Mouse (Mus musculus) hindbrain, embryonic 11.5 days (tissue): ENCODE measurements around the gene Btn2a2. TPM values are rescaled to one million over a fixed set of nuclear protein-coding genes. Genes with fewer than 3 reads are reported as not detected.

Source experiments
- ATAC-seq: fragments of 200-750 bp; cut with Nextera tagmentation; 2 replicates; pipeline ENCODE4 v1.8.0; 2017; ENCODE audit warnings: mild to moderate bottlenecking, moderate TSS enrichment, moderate library complexity; ENCODE audit not compliant: low FRiP score
- DNase-seq: peaks from one replicate; pipeline ENCODE4 v3.0.0-alpha.2; 2015; ENCODE audit warnings: low spot score
- H3K27ac ChIP-seq: fragments of 300-500 bp; sonication (generic); 2 replicates; pipeline ENCODE4 v1.5.1; 2014; ENCODE audit warnings: mild to moderate bottlenecking, low read depth, low read length
- H3K27me3 ChIP-seq: fragments of 300-500 bp; sonication (generic); 2 replicates; pipeline ENCODE4 v1.6.1; 2014; ENCODE audit warnings: mild to moderate bottlenecking, low read length, moderate library complexity, mixed read lengths; ENCODE audit not compliant: control insufficient read depth, insufficient read depth
- H3K36me3 ChIP-seq: fragments of 300-500 bp; sonication (generic); 2 replicates; pipeline ENCODE4 v1.6.1; 2014; ENCODE audit warnings: mild to moderate bottlenecking, low read length, moderate library complexity, mixed read lengths; ENCODE audit not compliant: control insufficient read depth, insufficient read depth
- H3K4me1 ChIP-seq: fragments of 300-500 bp; sonication (generic); replicated peaks from 2 replicates; pipeline ENCODE4 v1.6.1; 2014; ENCODE audit warnings: low read length, mixed read lengths; ENCODE audit not compliant: control insufficient read depth, insufficient read depth
- H3K4me2 ChIP-seq: fragments of 300-500 bp; sonication (generic); replicated peaks from 2 replicates; pipeline ENCODE4 v1.6.1; 2014; ENCODE audit warnings: mild to moderate bottlenecking, low read depth, low read length
- H3K4me3 ChIP-seq: fragments of 300-500 bp; sonication (generic); 2 replicates; pipeline ENCODE4 v1.5.1; 2014; ENCODE audit warnings: low read depth, low read length
- H3K9ac ChIP-seq: fragments of 300-500 bp; sonication (generic); 2 replicates; pipeline ENCODE4 v1.6.1; 2014; ENCODE audit warnings: low read depth, low read length
- H3K9me3 ChIP-seq: fragments of 300-500 bp; sonication (generic); 2 replicates; pipeline ENCODE4 v1.6.1; 2016; ENCODE audit warnings: low read length; ENCODE audit not compliant: control insufficient read depth
- WGBS: fragments of 180-500 bp; shearing (Covaris S2); extraction: QIAGEN DNeasy Blood & Tissue Kit; methylation state at CpG from one replicate; pipeline ENCODE4 v1.1.7; 2014; 5-methylcytosine and 5-hydroxymethylcytosine counted together
- polyA plus RNA-seq: library from polyadenylated mRNA; unstranded; fragments of >200 nt; fragmentation: Nextera tagmentation; extraction: Ambion mirVana; gene quantifications from 2 replicates; pipeline ENCODE4 v1.2.1, GENCODE M21; 2014

Gene Btn2a2
- polyA plus RNA-seq, 1 experiment from 2014 or later = 0.15 TPM

- no peak overlapping the region for H3K4me3 ChIP-seq
Observed at GRCm38 (mm10) chr13:23524654-23525053, 36.0 kb upstream of the Btn2a2 start.

GRCm38 (mm10) chr13:23523976-23524375, 35.3 kb upstream of the Btn2a2 start:
- Histone ChIP-seq H3K27ac (no peak overlapping the region), H3K4me2 (no peak overlapping the region), H3K27me3 (no peaks in the 10 kb centered on the region), H3K4me1 (no peaks in the 10 kb centered on the region; the same call in 1 of the 2 replicates), H3K9ac (no peak overlapping the region), H3K4me3 (no peak overlapping the region), H3K9me3 (no peaks in the 10 kb centered on the region), H3K36me3 (no peaks in the 10 kb centered on the region)
- no peak for DNase-seq
- WGBS = 52% methylated on average over 5 of the region's 5 CpGs
- ATAC-seq = no peak

More at GRCm38 (mm10) chr13:23524654-23525053, 36.0 kb upstream of the Btn2a2 start:
- 0 out of 2 replicates have a peak, but pooled peaks have one; percentile 11 for ATAC-seq
- Histone ChIP-seq H3K4me2 (no peak overlapping the region), H3K27me3 (no peaks in the 10 kb centered on the region), H3K4me1 (no peaks in the 10 kb centered on the region; the same call in 1 of the 2 replicates), H3K9ac (no peak overlapping the region), H3K9me3 (no peaks in the 10 kb centered on the region), H3K27ac (no peak overlapping the region), H3K36me3 (no peaks in the 10 kb centered on the region)
- WGBS = 10% methylated on average over 5 of the region's 5 CpGs
- peak; percentile 86 for DNase-seq

GRCm38 (mm10) chr13:23521703-23522102, 33.0 kb upstream of the Btn2a2 start:
- no peaks in the 10 kb centered on the region for H3K4me1 ChIP-seq

GRCm38 (mm10) chr13:23519416-23519815, 30.8 kb upstream of the Btn2a2 start:
- Histone ChIP-seq H3K9me3 (no peaks in the 10 kb centered on the region), H3K9ac (no peak overlapping the region), H3K4me3 (peak overlapping the region; percentile 27), H3K36me3 (no peaks in the 10 kb centered on the region), H3K4me1 (no peaks in the 10 kb centered on the region), H3K27me3 (no peaks in the 10 kb centered on the region), H3K4me2 (peak overlapping the region; percentile 38), H3K27ac (no peak overlapping the region)
- ATAC-seq (peak; percentile 58), DNase-seq (peak; percentile 90)
- WGBS = under 1% methylated on average over 10 of the region's 10 CpGs

More at GRCm38 (mm10) chr13:23521703-23522102, 33.0 kb upstream of the Btn2a2 start:
- ATAC-seq = no peak
- no peaks in the 10 kb centered on the region for H3K27me3 ChIP-seq
- H3K27ac ChIP-seq = no peak overlapping the region
- H3K9ac ChIP-seq = no peak overlapping the region
- no peak overlapping the region; the same call in 1 of the 2 replicates for H3K4me3 ChIP-seq
- WGBS = under 1% methylated on average over 14 of the region's 14 CpGs
- no peaks in the 10 kb centered on the region for H3K9me3 ChIP-seq
- H3K4me2 ChIP-seq = no peak overlapping the region
- H3K36me3 ChIP-seq = no peaks in the 10 kb centered on the region
- DNase-seq = peak; percentile 79

- peak overlapping the region; percentile 27 for H3K4me3 ChIP-seq
- DNase-seq (peak; percentile 88), ATAC-seq (peak; percentile 63; the same call in 1 of the 2 replicates)
- peak overlapping the region; percentile 38 for H3K4me2 ChIP-seq
- no peak overlapping the region for H3K27ac ChIP-seq
- H3K4me1 ChIP-seq = no peaks in the 10 kb centered on the region
- H3K9ac ChIP-seq = no peak overlapping the region
- H3K9me3 ChIP-seq = no peaks in the 10 kb centered on the region
- H3K36me3 ChIP-seq = no peaks in the 10 kb centered on the region
- no peaks in the 10 kb centered on the region for H3K27me3 ChIP-seq
- WGBS = 0% methylated on average over 6 of the region's 6 CpGs
Observed at GRCm38 (mm10) chr13:23518885-23519284, 30.2 kb upstream of the Btn2a2 start.

DNA sequence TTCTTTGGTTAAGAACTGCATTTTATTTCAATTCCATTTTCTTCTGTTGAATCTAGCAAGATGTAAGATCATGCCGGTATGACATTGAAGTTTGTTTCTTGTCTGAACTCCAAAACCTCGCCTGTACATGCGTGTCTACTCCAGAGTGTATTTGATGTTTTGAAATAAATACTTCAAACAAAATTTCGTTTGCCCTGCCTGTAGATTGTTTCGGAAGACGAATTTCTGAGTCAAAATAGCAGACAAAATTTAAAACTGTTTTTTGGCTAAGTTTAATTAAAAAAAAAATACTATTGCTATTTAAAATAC, 29.6 kb upstream of the Btn2a2 start:
- no peak overlapping the region for H3K9ac ChIP-seq
- H3K27ac ChIP-seq = no peak overlapping the region
- no peaks in the 10 kb centered on the region for H3K4me1 ChIP-seq
- H3K9me3 ChIP-seq = no peaks in the 10 kb centered on the region
- WGBS = under 1% methylated on average over 6 of the region's 6 CpGs
- no peak for DNase-seq
- no peaks in the 10 kb centered on the region for H3K27me3 ChIP-seq
- H3K4me2 ChIP-seq = peak overlapping the region; percentile 44
- no peaks in the 10 kb centered on the region for H3K36me3 ChIP-seq
- H3K4me3 ChIP-seq = peak overlapping the region; percentile 40
- ATAC-seq = no peak

DNA sequence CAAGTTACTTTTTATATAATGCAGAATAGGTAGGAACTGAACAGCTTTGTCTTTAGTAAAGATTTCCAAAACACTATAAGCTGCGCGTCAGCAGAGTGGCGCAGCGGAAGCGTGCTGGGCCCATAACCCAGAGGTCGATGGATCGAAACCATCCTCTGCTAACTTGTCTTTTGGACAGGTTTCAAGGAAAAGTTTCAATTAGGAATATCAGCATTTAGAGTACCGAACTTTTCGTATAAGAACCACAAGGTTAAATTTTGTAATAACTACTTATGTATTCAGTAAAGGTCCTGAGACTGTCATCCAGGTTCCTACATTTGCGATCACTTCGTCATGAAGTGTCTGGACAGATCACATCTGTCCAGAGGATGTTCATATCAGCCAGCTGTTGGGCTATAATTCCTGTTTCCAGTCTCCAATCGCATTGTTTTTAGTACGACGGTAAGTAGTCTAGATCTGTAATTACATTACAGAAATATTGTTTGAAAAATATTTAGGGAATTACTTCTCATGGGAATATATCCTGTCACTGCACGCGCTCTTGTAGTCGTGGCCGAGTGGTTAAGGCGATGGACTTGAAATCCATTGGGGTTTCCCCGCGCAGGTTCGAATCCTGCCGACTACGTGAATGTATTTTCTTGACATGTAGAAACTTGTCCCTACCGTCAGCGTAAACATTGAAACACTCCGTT, 29.1 kb upstream of the Btn2a2 start:
- peak overlapping the region; percentile 44 for H3K4me2 ChIP-seq
- under 1% methylated on average over 27 of the region's 27 CpGs for WGBS
- H3K27ac ChIP-seq = no peak overlapping the region
- peak overlapping the region; percentile 40 for H3K4me3 ChIP-seq
- H3K4me1 ChIP-seq = no peaks in the 10 kb centered on the region
- no peaks in the 10 kb centered on the region for H3K27me3 ChIP-seq
- ATAC-seq = peak; percentile 91
- peak; percentile 89 for DNase-seq
- H3K9me3 ChIP-seq = no peaks in the 10 kb centered on the region
- no peaks in the 10 kb centered on the region for H3K36me3 ChIP-seq
- no peak overlapping the region for H3K9ac ChIP-seq

DNA sequence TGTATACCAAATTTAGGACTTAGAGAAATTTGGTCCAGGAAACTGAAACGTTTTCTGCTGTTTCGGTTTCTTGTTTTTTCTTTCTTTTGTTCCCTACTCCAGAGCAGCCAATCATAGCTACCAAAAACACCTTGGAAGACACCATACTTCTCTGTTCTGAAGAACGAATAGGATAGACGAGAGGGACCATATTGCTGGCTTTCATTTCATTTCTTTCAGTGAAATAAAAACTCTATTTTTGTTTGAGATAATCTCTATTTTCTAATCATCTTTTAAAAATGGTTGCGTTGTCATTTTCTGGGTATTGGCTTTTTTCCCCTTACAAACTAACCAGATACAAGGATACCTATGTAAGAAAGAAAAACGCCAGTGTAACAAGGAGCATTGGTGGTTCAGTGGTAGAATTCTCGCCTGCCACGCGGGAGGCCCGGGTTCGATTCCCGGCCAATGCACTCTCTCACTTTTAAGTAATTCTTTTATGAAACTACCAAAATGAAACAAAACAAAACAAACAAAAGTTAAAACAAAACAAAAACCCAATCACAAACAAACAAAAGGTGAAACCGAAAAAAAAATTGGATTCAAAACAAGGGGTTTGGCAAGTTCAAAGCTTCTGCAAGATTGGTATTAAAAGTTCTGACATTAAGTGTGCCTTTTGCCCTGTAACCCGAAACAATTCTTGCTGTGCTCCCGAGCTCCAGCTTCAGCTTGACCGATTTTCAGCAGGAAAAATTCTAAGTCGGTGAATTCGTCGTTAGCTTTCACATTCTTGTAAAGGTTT, 28.4 kb upstream of the Btn2a2 start:
- H3K9me3 ChIP-seq = no peaks in the 10 kb centered on the region
- peak overlapping the region; percentile 42 for H3K4me2 ChIP-seq
- under 1% methylated on average over 19 of the region's 19 CpGs for WGBS
- no peak overlapping the region for H3K9ac ChIP-seq
- no peak overlapping the region for H3K27ac ChIP-seq
- no peaks in the 10 kb centered on the region for H3K27me3 ChIP-seq
- H3K4me1 ChIP-seq = no peaks in the 10 kb centered on the region
- peak overlapping the region; percentile 40 for H3K4me3 ChIP-seq
- no peaks in the 10 kb centered on the region for H3K36me3 ChIP-seq
- ATAC-seq (peak; percentile 76; the same call in 1 of the 2 replicates), DNase-seq (peak; percentile 86)
